Mouse (Mus musculus): ENCODE measurements around the gene Nkpd1. TPM values are rescaled to one million over a fixed set of nuclear protein-coding genes. Genes with fewer than 3 reads are reported as not detected.

Nkpd1 gene
- polyA plus RNA-seq, 1 experiment from 2014 or later: not detected

DNA sequence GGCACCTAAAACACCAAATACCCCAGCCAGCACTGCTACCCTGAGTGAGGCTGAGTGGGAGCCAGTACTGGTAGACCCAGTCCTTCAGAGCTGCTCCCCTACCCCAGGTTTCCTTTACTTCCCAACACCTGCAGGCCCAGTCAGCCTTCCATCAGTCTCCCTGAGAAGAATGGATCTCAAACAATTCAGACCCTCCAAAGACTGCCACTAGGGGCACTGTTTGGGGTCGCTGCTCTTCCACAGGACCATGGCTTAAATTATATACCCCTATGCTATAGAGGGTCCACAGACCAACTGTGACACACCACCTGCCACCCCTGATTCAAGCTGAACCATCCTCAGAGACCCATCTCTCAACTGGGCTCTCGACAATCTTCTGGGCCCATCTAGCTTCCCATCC is 41.3 kb downstream of the Nkpd1 start:
- Histone ChIP-seq H3K4me2 (ENCODE audit: low read depth) (no peak overlapping the region; the same call in 1 of the 2 replicates), H3K9ac (ENCODE audit: low read length) (no peak overlapping the region), H3K27me3 (ENCODE audit: control insufficient read depth, insufficient read depth, low read length) (no peaks in the 10 kb centered on the region), H3K27ac (ENCODE audit: low read depth, low read length) (no peak overlapping the region), H3K9me3 (ENCODE audit: control insufficient read depth, low read length) (no peaks in the 10 kb centered on the region), H3K36me3 (ENCODE audit: control insufficient read depth, insufficient read depth, low read length) (no peaks in the 10 kb centered on the region; the same call in 1 of the 2 replicates), H3K4me3 (ENCODE audit: low read depth, low read length) (no peak overlapping the region), H3K4me1 (ENCODE audit: control insufficient read depth, insufficient read depth, low read length) (peaks cover 25% of the 10 kb centered on the region)
- 36% methylated on average over 2 of the region's 2 CpGs for WGBS
- no peak for ATAC-seq (ENCODE audit: insufficient read depth, low FRiP score, low TSS enrichment)
- DNase-seq (ENCODE audit: low spot score): peak; percentile 49

DNA sequence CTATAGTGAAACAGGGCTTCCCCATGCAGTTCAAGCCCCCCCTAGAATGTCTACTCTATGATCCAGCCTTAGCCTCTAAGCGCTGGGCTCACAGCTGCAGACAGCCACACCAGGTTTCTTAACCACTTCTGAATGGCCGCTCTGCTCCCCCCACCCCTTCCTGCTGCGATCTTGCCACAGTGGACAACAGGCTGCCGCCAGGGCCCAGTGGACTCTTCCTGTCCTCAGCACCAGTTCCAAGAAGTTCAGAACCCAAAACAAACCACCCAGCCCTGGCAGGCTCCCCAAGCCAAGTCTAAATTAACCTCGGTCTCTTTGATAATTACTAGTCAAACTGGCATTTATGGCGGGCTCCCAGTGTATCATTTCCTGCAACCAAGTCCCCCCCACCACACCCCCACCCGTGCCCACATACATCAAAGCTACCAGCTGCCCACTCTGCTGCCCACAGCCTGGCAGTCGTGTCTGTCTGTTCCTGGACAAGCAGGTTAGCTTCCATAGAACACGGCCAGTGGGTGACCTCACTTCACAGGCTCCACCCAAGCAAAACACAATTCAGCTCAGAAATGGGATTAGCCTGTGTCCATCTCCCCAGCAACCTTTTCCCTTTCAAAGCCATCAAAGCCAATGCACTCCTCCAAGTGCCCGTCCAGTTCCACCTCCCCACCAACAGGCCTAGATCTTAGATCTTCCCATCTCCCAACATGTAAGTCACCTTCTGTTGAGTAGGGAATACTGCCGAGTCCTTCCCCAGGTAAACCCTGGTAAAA is 43.0 kb downstream of the Nkpd1 start:
- DNase-seq (ENCODE audit: low spot score) (no peak), ATAC-seq (ENCODE audit: insufficient read depth, low FRiP score, low TSS enrichment) (no peak)
- 36% methylated on average over 11 of the region's 11 CpGs for WGBS
- Histone ChIP-seq H3K4me2 (ENCODE audit: low read depth) (peak overlapping the region; percentile 96), H3K9me3 (ENCODE audit: control insufficient read depth, low read length) (no peaks in the 10 kb centered on the region), H3K27ac (ENCODE audit: low read depth, low read length) (no peak overlapping the region), H3K4me3 (ENCODE audit: low read depth, low read length) (peak overlapping the region; percentile 96), H3K27me3 (ENCODE audit: control insufficient read depth, insufficient read depth, low read length) (no peaks in the 10 kb centered on the region), H3K9ac (ENCODE audit: low read length) (peak overlapping the region; percentile 97), H3K4me1 (ENCODE audit: control insufficient read depth, insufficient read depth, low read length) (peaks cover 25% of the 10 kb centered on the region), H3K36me3 (ENCODE audit: control insufficient read depth, insufficient read depth, low read length) (peaks cover 13% of the 10 kb centered on the region)

DNA sequence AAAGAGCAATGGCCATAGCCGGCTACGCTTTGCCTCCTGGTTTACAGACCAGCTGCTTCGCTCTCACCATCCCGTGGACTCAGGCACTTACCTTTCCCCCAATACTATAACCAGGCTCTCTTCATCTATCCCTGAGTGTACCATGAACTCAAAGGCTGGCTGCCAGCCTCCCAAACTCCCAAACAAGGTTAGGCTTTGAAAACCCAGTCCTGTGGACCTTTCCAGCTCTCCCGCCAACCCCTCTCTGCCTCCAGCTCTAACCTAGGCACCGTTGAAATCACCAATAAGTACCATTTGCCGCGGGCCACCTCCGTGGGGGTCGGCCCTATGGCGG is 43.8 kb downstream of the Nkpd1 start:
- 0 out of 2 replicates have a peak, but pooled peaks have one; percentile 28 for ATAC-seq (ENCODE audit: insufficient read depth, low FRiP score, low TSS enrichment)
- H3K36me3 ChIP-seq (ENCODE audit: control insufficient read depth, insufficient read depth, low read length): peaks cover 13% of the 10 kb centered on the region
- DNase-seq (ENCODE audit: low spot score): no peak
- H3K27ac ChIP-seq (ENCODE audit: low read depth, low read length): no peak overlapping the region
- peak overlapping the region; percentile 96 for H3K4me3 ChIP-seq (ENCODE audit: low read depth, low read length)
- H3K4me2 ChIP-seq (ENCODE audit: low read depth): peak overlapping the region; percentile 96
- peak overlapping the region; percentile 97 for H3K9ac ChIP-seq (ENCODE audit: low read length)
- H3K27me3 ChIP-seq (ENCODE audit: control insufficient read depth, insufficient read depth, low read length): no peaks in the 10 kb centered on the region
- 2% methylated on average over 11 of the region's 11 CpGs for WGBS
- peaks cover 25% of the 10 kb centered on the region for H3K4me1 ChIP-seq (ENCODE audit: control insufficient read depth, insufficient read depth, low read length)
- H3K9me3 ChIP-seq (ENCODE audit: control insufficient read depth, low read length): no peaks in the 10 kb centered on the region

DNA sequence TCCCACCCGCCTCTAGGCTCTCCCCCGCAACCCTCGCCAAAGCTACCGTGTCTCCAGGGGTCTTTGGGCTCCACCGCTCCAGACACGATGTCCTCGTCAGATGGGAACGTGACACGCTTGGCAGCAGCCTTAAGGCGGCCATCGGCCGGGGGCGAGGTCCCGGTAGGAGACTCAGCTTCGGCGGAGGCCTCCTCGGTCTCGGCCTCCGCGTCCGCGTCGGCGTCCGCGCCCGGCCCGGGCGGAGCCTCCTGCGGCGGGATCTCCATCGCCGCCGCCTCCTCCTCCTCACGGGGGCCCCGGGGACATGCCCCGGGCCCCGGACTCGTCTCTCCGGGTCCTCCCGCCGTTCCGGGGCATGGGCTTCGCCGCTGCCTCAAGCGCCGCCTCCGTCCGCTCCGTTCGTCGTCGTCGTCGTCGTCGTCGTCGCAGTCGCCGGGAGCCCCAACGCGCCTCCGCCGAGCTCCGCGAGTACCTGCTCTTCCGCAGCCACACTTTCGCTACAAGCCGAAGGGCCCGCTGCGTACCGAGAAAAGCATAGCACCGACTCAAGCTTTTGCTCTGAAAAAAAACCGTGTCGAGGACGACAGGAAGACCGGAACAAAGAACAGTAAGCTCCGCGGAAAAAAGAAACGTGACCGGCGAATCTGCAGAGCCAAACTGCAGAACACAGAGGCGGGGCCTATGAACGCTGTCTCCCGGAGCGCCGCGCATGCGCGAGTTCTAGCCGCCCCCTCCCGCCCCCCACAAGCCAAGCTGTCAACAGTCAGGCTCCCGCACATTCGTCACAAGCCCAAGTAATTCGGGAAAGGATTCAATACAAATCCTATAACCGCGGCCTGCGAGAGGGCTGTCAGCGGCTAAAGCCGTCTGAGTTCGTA is 44.4 kb downstream of the Nkpd1 start:
- ATAC-seq (ENCODE audit: insufficient read depth, low FRiP score, low TSS enrichment) (peak; percentile 85), DNase-seq (ENCODE audit: low spot score) (peak; percentile 94)
- no peaks in the 10 kb centered on the region for H3K27me3 ChIP-seq (ENCODE audit: control insufficient read depth, insufficient read depth, low read length)
- H3K9ac ChIP-seq (ENCODE audit: low read length): peak overlapping the region; percentile 97
- WGBS: under 1% methylated on average over 94 of the region's 102 CpGs
- H3K27ac ChIP-seq (ENCODE audit: low read depth, low read length): peak overlapping the region; percentile 88
- H3K4me3 ChIP-seq (ENCODE audit: low read depth, low read length): peak overlapping the region; percentile 96
- peaks cover 13% of the 10 kb centered on the region for H3K36me3 ChIP-seq (ENCODE audit: control insufficient read depth, insufficient read depth, low read length)
- H3K9me3 ChIP-seq (ENCODE audit: control insufficient read depth, low read length): no peaks in the 10 kb centered on the region
- H3K4me2 ChIP-seq (ENCODE audit: low read depth): peak overlapping the region; percentile 96
- peaks cover 25% of the 10 kb centered on the region for H3K4me1 ChIP-seq (ENCODE audit: control insufficient read depth, insufficient read depth, low read length)

DNA sequence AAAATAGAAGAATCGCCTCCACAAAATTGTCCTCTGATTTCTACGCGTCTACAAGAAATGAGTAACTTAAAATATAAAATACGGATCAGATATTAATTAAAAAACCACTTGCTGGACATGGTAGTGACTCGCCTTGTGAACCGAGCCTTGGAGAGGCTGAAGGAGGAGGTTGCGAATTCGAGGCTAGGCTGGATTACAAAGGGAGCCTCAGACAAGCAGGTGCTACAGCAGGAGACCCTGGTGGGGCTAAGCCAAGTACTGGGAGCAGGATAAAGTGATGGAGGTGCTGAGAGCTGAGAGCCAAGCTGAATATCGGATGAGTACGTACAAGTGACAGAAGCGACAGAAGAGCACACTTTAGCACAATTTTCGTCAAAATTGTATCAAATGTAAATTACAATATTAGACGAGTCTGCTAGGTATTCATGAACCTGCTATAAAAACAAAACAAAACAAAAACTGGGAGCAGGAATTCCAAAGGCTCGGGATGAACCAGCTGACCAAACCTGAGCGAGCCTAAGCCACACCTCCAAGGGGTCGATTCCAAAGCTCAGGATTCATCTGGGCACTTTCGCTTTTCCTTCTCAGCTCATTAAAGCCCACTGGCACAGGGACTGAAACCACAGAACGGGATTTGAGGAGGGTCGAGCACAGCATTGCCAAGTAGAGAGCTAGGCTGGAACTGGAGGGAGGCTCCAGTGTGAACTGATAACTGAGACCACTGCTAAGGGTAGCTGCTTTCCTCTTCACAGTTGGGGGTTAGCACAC is 45.2 kb downstream of the Nkpd1 start, which contains the start of gene Ppp1r37:
Ppp1r37 (minus strand) TSS at position 434 of the 768 bp plus-strand sequence.
- peaks cover 25% of the 10 kb centered on the region for H3K4me1 ChIP-seq (ENCODE audit: control insufficient read depth, insufficient read depth, low read length)
- WGBS: 2% methylated on average over 19 of the region's 19 CpGs
- peak within 1 kb of the TSS; percentile 88 for H3K27ac ChIP-seq (ENCODE audit: low read depth, low read length)
- ATAC-seq (ENCODE audit: insufficient read depth, low FRiP score, low TSS enrichment) (0 out of 2 replicates have a peak, but pooled peaks have one; percentile 49), DNase-seq (ENCODE audit: low spot score) (peak; percentile 34)
- H3K9me3 ChIP-seq (ENCODE audit: control insufficient read depth, low read length): no peaks in the 10 kb centered on the region
- H3K36me3 ChIP-seq (ENCODE audit: control insufficient read depth, insufficient read depth, low read length): peaks cover 13% of the 10 kb centered on the region
- H3K4me2 ChIP-seq (ENCODE audit: low read depth): peak within 1 kb of the TSS; percentile 96
- no peaks in the 10 kb centered on the region for H3K27me3 ChIP-seq (ENCODE audit: control insufficient read depth, insufficient read depth, low read length)
- peak within 1 kb of the TSS; percentile 96 for H3K4me3 ChIP-seq (ENCODE audit: low read depth, low read length)
- H3K9ac ChIP-seq (ENCODE audit: low read length): peak within 1 kb of the TSS; percentile 97

DNA sequence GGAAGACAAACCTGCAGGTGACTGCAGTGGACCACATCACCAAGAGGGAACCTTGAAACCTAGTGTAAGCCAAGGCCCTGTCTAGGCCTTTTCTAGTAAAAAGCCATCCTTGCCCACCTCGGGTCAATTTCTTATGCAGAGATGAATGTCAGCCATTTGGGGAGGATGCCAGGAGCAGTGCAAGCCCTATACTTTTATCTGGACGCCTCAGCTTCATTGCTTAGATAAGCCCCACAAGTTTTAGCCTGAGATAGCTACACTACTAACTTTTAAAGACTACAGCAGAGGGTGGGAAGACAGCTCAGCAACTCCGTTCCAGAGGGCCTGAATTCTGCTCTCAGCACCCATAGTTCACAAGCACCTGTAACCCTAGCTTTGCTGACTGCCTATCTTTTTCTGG is 46.2 kb downstream of the Nkpd1 start:
- DNase-seq (ENCODE audit: low spot score) (no peak), ATAC-seq (ENCODE audit: insufficient read depth, low FRiP score, low TSS enrichment) (no peak)
- Histone ChIP-seq H3K27ac (ENCODE audit: low read depth, low read length) (no peak overlapping the region), H3K9ac (ENCODE audit: low read length) (no peak overlapping the region), H3K9me3 (ENCODE audit: control insufficient read depth, low read length) (no peaks in the 10 kb centered on the region), H3K4me1 (ENCODE audit: control insufficient read depth, insufficient read depth, low read length) (peaks cover 21% of the 10 kb centered on the region), H3K27me3 (ENCODE audit: control insufficient read depth, insufficient read depth, low read length) (no peaks in the 10 kb centered on the region), H3K4me3 (ENCODE audit: low read depth, low read length) (no peak overlapping the region), H3K36me3 (ENCODE audit: control insufficient read depth, insufficient read depth, low read length) (peaks cover 15% of the 10 kb centered on the region), H3K4me2 (ENCODE audit: low read depth) (no peak overlapping the region)
- WGBS: 93% methylated on average over 3 of the region's 3 CpGs

DNA sequence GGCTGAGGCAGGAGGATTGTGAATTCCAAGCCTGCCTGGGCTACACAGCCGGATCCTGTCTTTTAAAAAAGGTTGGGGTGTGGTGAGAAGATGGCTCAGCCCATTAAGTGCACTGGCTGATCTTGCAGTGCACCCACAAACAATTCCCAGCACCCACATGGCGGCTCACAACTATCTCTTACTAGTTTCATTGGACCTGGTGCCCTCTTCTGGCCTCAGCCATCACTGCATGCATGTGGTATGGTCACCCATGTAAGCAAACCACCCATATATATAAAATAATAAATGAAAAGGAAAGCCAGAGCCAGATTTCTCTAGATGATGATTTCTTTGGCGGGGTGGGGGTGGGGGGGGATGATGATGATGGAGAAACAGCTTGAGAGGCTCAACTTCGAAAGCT is 46.8 kb downstream of the Nkpd1 start:
- H3K27me3 ChIP-seq (ENCODE audit: control insufficient read depth, insufficient read depth, low read length): no peaks in the 10 kb centered on the region
- DNase-seq (ENCODE audit: low spot score) (no peak), ATAC-seq (ENCODE audit: insufficient read depth, low FRiP score, low TSS enrichment) (no peak)
- no peak overlapping the region for H3K4me3 ChIP-seq (ENCODE audit: low read depth, low read length)
- H3K4me1 ChIP-seq (ENCODE audit: control insufficient read depth, insufficient read depth, low read length): peaks cover 16% of the 10 kb centered on the region
- H3K27ac ChIP-seq (ENCODE audit: low read depth, low read length): no peak overlapping the region
- H3K9ac ChIP-seq (ENCODE audit: low read length): no peak overlapping the region
- H3K9me3 ChIP-seq (ENCODE audit: control insufficient read depth, low read length): no peaks in the 10 kb centered on the region
- H3K36me3 ChIP-seq (ENCODE audit: control insufficient read depth, insufficient read depth, low read length): peaks cover 15% of the 10 kb centered on the region
- WGBS: 90% methylated on average over 4 of the region's 4 CpGs
- H3K4me2 ChIP-seq (ENCODE audit: low read depth): no peak overlapping the region

DNA sequence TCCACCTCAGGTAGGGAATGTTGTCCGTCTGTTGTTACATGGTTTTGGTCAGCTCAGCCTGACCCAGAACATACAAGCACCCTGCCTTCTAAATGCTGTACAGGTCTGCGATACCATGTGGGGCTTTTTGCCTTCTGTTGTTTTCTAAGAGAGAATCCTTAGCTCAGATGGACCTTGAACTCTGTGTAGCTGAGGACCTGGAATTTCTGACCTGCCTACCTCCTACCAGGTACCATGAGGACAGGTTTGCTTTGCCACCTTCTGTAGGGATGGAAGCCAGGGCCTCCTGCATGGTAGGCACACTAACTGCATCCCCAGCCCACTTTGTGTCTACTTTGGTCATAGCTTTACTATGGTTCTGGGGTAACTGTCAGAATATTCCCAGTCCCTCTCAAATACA is 48.2 kb downstream of the Nkpd1 start:
- Histone ChIP-seq H3K9ac (ENCODE audit: low read length) (no peak overlapping the region), H3K4me1 (ENCODE audit: control insufficient read depth, insufficient read depth, low read length) (peaks cover 5% of the 10 kb centered on the region), H3K27me3 (ENCODE audit: control insufficient read depth, insufficient read depth, low read length) (no peaks in the 10 kb centered on the region), H3K27ac (ENCODE audit: low read depth, low read length) (no peak overlapping the region), H3K9me3 (ENCODE audit: control insufficient read depth, low read length) (no peaks in the 10 kb centered on the region), H3K4me2 (ENCODE audit: low read depth) (no peak overlapping the region), H3K36me3 (ENCODE audit: control insufficient read depth, insufficient read depth, low read length) (peaks cover 17% of the 10 kb centered on the region), H3K4me3 (ENCODE audit: low read depth, low read length) (no peak overlapping the region; the same call in 1 of the 2 replicates)
- ATAC-seq (ENCODE audit: insufficient read depth, low FRiP score, low TSS enrichment) (no peak), DNase-seq (ENCODE audit: low spot score) (no peak)
- 91% methylated on average over 2 of the region's 2 CpGs for WGBS
